Mouse (Mus musculus): ENCODE data around the gene Gpr142.

GRCm38 (mm10) chr11:114822727-114823126 is 24.0 kb downstream of the Gpr142 start:
- no peak for TF ChIP-seq CTCF (conservative IDR thresholded peaks at IDR 0.05; ENCODE audit: low read length)
- peak; percentile 27; the same call in 1 of the 2 replicates for TF ChIP-seq NANOG (IDR thresholded peaks at IDR 0.05; ENCODE audit: borderline replicate concordance, low read length)
- no peak for TF ChIP-seq POU5F1 (IDR thresholded peaks at IDR 0.05; ENCODE audit: borderline replicate concordance, low read length)

Measured in E14TG2a.4 (cell line).